Mouse (Mus musculus) liver, adult 2 months (tissue): ENCODE data around the gene Gh. TPM values are rescaled to one million over a fixed set of nuclear protein-coding genes. Genes with fewer than 3 reads are reported as not detected.

Experiments
- DNase-seq: peaks from one replicate; pipeline ENCODE4 v3.0.0-alpha.2; 2011; ENCODE audit warnings: low read depth, low spot score; ENCODE audit errors: extremely low read depth
- H3K27ac ChIP-seq: fragments of 200-500 bp; replicated peaks from 2 replicates; pipeline ENCODE4 v1.5.1; 2012; ENCODE audit warnings: low read depth, mild to moderate bottlenecking, control low read depth, inconsistent platforms, low read length; ENCODE audit not compliant: insufficient read depth
- H3K27me3 ChIP-seq: fragments of 200-500 bp; 2 replicates; pipeline ENCODE4 v1.6.1; 2012; ENCODE audit warnings: mild to moderate bottlenecking, moderate library complexity, low read length, inconsistent platforms; ENCODE audit not compliant: control insufficient read depth, insufficient read depth
- H3K36me3 ChIP-seq: fragments of 200-500 bp; 2 replicates; pipeline ENCODE4 v1.6.1; 2012; ENCODE audit warnings: low read length, inconsistent platforms; ENCODE audit not compliant: control insufficient read depth, insufficient read depth
- H3K4me1 ChIP-seq: fragments of 200-500 bp; 2 replicates; pipeline ENCODE4 v1.6.1; 2011; ENCODE audit warnings: low read length; ENCODE audit not compliant: control insufficient read depth, insufficient read depth
- H3K4me3 ChIP-seq: fragments of 200-500 bp; 2 replicates; pipeline ENCODE4 v1.5.1; 2011; ENCODE audit warnings: low read depth, mild to moderate bottlenecking, control low read depth, low read length, moderate library complexity; ENCODE audit not compliant: insufficient read depth
- H3K79me2 ChIP-seq: fragments of 200-500 bp; 2 replicates; pipeline ENCODE4 v1.6.1; 2012; ENCODE audit warnings: inconsistent platforms, mild to moderate bottlenecking, low read length, moderate library complexity; ENCODE audit not compliant: control insufficient read depth, insufficient read depth
- H3K9ac ChIP-seq: fragments of 200-500 bp; 2 replicates; pipeline ENCODE4 v1.6.1; 2012; ENCODE audit warnings: low read depth, mild to moderate bottlenecking, control low read depth, inconsistent platforms, low read length
- CTCF ChIP-seq: fragments of 200-500 bp; IDR thresholded peaks from 2 replicates; pipeline ENCODE4 v1.5.1; 2011; ENCODE audit warnings: low read depth, low read length, control low read depth
- POLR2A ChIP-seq: fragments of 200-500 bp; IDR thresholded peaks from 2 replicates; pipeline ENCODE4 v1.6.1; 2011; ENCODE audit warnings: low read length, control low read depth; ENCODE audit not compliant: insufficient read depth; ENCODE audit errors: extremely low read depth
- WGBS: fragments of 180-500 bp; shearing (Covaris S2); methylation state at CpG from one replicate; pipeline ENCODE4 v1.1.7; 2018; 5-methylcytosine and 5-hydroxymethylcytosine counted together
- polyA plus RNA-seq: library from polyadenylated mRNA; depleted of rRNA; stranded (reverse); fragments of >200 nt; gene quantifications from 2 replicates; pipeline ENCODE4 v1.2.3, GENCODE M21; 2012
- total RNA-seq: library from RNA; depleted of rRNA; stranded (reverse); fragments of >200 nt; gene quantifications from 2 replicates; pipeline ENCODE4 v1.2.3, GENCODE M21; 2014

Gh gene
- total and polyA plus RNA-seq, 2 experiments: not detected

DNA sequence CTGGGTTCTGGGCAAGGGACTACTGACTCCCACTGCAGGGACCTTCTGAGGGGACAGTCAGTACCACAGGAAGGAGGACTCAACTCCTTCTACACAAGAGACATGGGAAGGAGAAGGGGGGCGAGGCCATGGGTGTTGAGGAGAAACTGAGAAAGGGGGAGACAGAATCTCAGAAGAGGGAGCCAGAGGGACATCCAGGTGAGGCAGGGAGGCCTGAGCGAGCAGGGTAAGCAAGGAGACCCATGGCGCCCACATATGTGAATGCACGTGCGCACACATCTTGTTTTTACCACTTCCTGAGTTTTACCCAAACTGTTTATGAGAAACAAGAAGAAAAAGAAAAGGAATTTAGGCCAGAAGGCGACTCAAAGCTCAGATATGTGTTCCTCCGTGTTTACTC is 16.1 kb upstream of the Gh start:
- no peaks in the 10 kb centered on the region for H3K27me3 ChIP-seq
- TF ChIP-seq POLR2A (no peak), CTCF (no peak)
- DNase-seq: no peak
- no peak overlapping the region for H3K4me3 ChIP-seq
- no peak overlapping the region for H3K27ac ChIP-seq
- no peak overlapping the region for H3K9ac ChIP-seq
- WGBS: 83% methylated on average over 7 of the region's 7 CpGs
- H3K4me1 ChIP-seq: no peaks in the 10 kb centered on the region
- no peaks in the 10 kb centered on the region for H3K79me2 ChIP-seq
- H3K36me3 ChIP-seq: no peaks in the 10 kb centered on the region

DNA sequence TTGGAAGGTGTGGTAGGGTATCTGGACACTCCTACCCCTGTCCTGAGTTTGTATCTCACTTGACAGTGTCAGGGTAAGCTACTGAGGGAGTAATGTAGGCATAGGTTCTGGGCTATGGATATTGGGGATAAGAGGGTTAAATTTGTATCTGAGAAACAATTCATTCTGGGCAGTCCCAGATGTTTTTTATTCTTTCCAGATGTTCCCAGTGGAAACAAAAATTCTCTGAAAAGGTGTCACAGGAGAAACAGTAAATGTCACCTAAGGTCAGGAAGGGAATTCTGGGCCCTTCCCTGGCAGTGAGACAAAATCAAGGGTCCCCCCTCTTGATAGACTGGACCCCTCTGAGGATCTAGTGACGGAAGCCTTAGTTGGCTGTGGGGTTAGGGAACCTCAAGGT is 14.8 kb upstream of the Gh start:
- TF ChIP-seq POLR2A: no peak
- no peak for TF ChIP-seq CTCF
- Histone ChIP-seq H3K36me3 (no peaks in the 10 kb centered on the region), H3K79me2 (no peaks in the 10 kb centered on the region), H3K4me1 (no peaks in the 10 kb centered on the region), H3K27me3 (no peaks in the 10 kb centered on the region), H3K4me3 (no peak overlapping the region), H3K27ac (no peak overlapping the region), H3K9ac (no peak overlapping the region)
- no peak for DNase-seq
- WGBS: 92% methylated on average over 1 of the region's 1 CpGs

DNA sequence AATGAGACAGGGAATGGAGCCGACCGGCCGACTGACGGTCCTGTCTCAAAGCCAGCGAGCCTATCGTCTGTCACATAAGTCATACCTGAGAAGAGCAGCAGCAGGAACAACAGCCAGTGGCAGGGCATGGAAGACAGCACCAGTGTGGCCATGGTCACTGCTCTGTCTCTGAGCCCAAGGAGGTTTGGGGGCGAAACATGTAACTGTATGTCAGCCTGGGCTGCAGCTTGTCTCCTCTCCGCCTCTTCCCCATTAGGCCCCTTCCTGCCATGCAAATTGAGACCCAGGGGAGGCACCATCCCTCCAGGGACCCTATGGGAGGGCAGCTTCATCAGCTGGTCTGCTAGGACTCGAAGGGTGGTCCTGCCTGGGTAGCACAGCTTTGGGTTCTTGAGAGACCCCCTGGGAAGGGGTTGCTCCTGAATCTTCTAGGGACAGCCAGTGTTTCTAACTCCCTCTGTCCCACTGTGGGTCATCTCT is 12.7 kb upstream of the Gh start, which contains the start of gene Cd79b:
TSS of gene Cd79b (minus strand) at position 430 of the 480 bp plus-strand sequence.
- Histone ChIP-seq H3K4me3 (no peak within 1 kb of the TSS), H3K4me1 (no peaks in the 10 kb centered on the region), H3K79me2 (no peaks in the 10 kb centered on the region), H3K27me3 (no peaks in the 10 kb centered on the region), H3K9ac (no peak within 1 kb of the TSS), H3K36me3 (no peaks in the 10 kb centered on the region), H3K27ac (no peak within 1 kb of the TSS)
- WGBS: 89% methylated on average over 9 of the region's 9 CpGs
- TF ChIP-seq POLR2A (no peak), CTCF (no peak)
- DNase-seq: no peak

DNA sequence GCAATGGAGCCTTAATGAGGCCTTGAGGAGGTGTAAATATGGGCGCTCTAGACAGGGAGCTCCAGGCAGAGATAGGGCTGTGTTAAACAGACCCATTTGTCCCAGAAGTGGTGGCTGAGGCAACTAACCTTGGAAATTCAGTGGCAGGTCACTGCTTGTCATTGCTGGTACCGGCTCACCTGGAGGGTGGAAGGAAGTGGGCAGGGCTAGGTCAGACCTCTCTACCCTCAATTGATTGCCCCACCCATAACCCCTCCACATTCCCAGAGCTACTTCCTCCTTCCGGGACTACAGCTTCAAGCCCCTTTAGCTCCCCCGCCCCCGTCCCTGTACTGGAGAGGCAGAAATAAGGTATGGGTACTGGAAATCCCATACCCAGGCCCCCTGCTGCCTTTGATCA is 11.9 kb upstream of the Gh start:
- no peaks in the 10 kb centered on the region for H3K27me3 ChIP-seq
- H3K4me1 ChIP-seq: no peaks in the 10 kb centered on the region
- no peaks in the 10 kb centered on the region for H3K36me3 ChIP-seq
- H3K9ac ChIP-seq: no peak overlapping the region
- no peak for DNase-seq
- TF ChIP-seq POLR2A: no peak
- no peak for TF ChIP-seq CTCF
- no peak overlapping the region for H3K27ac ChIP-seq
- H3K79me2 ChIP-seq: no peaks in the 10 kb centered on the region
- 90% methylated on average over 5 of the region's 5 CpGs for WGBS
- no peak overlapping the region for H3K4me3 ChIP-seq

DNA sequence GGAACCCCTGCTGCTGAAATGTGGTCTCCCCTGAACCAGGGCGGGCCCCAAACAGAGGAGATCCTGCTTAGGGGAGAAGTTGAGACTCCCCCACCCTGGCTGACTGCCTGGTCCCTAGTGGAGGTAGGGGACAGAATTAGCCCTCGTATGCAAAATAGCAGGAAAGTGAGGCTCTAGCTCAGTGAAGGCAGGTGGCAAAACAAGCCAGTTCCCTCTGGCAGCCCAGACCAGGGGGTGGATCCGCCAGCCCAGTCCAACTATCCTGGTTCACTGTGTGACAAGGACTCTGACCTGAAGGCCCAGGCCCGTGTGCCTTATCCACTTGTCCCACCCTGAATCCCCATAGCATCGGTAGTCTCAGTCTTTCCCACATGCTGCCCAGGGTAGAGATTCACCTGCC is 8.5 kb upstream of the Gh start:
- Histone ChIP-seq H3K27me3 (no peaks in the 10 kb centered on the region), H3K9ac (no peak overlapping the region), H3K79me2 (no peaks in the 10 kb centered on the region), H3K36me3 (no peaks in the 10 kb centered on the region), H3K4me1 (no peaks in the 10 kb centered on the region), H3K4me3 (no peak overlapping the region), H3K27ac (no peak overlapping the region)
- no peak for TF ChIP-seq CTCF
- no peak for TF ChIP-seq POLR2A
- WGBS: 74% methylated on average over 5 of the region's 5 CpGs
- DNase-seq: no peak

DNA sequence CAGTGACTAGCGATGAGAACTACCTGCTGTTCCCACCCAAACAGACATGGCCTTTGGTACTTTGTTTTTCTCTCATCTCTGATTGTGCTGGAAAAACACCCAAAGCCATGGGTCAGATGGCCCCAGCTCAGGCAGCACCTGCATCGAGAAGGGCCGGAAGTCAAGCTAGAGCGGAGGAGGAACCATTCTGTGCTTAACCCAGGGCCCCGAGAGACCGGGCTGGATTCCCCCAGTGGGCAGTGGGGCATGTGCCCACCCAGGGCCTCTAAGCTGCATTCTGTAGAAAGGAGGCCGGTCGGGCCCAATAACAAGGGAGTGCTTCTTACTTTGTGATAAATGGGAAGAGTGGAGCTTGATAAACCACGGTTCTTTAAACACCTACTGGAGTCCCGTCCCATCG is 6.5 kb upstream of the Gh start:
- WGBS: 77% methylated on average over 11 of the region's 11 CpGs

More for the DNA sequence above, 6.5 kb upstream of the Gh start:
- H3K27me3 ChIP-seq: no peaks in the 10 kb centered on the region
- no peak for DNase-seq
- H3K4me3 ChIP-seq: no peak overlapping the region
- no peaks in the 10 kb centered on the region for H3K79me2 ChIP-seq
- H3K27ac ChIP-seq: no peak overlapping the region
- no peak overlapping the region for H3K9ac ChIP-seq
- H3K36me3 ChIP-seq: no peaks in the 10 kb centered on the region
- H3K4me1 ChIP-seq: no peaks in the 10 kb centered on the region
- no peak for TF ChIP-seq POLR2A
- TF ChIP-seq CTCF: no peak
